Mouse (Mus musculus) layer of hippocampus, adult 6 months (tissue): ENCODE measurements around the gene Mob1a. TPM values are rescaled to one million over a fixed set of nuclear protein-coding genes. Genes with fewer than 3 reads are reported as not detected.

Experiments used
- long read RNA-seq, 2 experiments: library from polyadenylated mRNA; unstranded; transcript quantifications; one replicate each; pipeline ENCODE4 v2.0.0; 2019 to 2020
- polyA plus RNA-seq: library from polyadenylated mRNA; unstranded; fragments of <200 nt; fragmentation: Nextera tagmentation; gene quantifications from 2 replicates; pipeline ENCODE4 v1.2.3, GENCODE M21; 2021

Mob1a gene
- polyA plus RNA-seq = 18.2 and 18.6 TPM in 2 replicates
- long read RNA-seq, experiment 1, full-length matches to known transcripts = 4 of 12 reads
- long read RNA-seq, experiment 1, partial matches to known transcripts = 1 of 12 reads
- long read RNA-seq, experiment 1, other reads (novel, unspliced or antisense) = 7 of 12 reads
- long read RNA-seq, experiment 2, full-length matches to known transcripts = 31 of 39 reads
- long read RNA-seq, experiment 2, partial matches to known transcripts = 0 of 39 reads
- long read RNA-seq, experiment 2, other reads (novel, unspliced or antisense) = 8 of 39 reads

GRCm38 (mm10) chr6:83325525-83326393 is at the start of gene Mob1a, which contains the start of gene Mthfd2:
TSS of gene Mob1a (plus strand) at chr6:83326016.
TSS of gene Mthfd2 (minus strand) at chr6:83325908.

DNA sequence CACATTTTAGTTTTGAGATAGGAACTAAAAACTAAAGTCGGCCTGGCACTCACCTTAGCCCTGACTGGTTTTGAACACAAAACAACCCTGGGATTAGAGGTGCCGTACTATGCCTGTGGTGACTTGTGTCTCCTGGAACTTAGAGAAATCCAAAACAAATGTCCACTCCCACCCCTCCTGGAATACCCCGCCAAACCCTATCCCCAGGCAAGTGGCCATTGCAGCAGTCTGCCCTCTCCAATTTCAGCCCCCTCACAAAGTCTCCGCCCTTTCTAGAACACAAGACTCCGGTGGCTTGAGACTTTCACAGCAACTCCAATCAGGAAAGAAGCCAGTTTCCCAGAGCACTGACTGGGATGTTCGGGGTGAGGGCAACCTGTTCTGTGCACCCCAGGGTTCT is 23.1 kb downstream of the Mob1a start, which contains the start of gene Bola3:
TSS of gene Bola3 (plus strand) at position 275 of the 400 bp plus-strand sequence.

Other genes starting within 250 kb of the Mob1a start
- 23.7 and 27.1 TPM in 2 replicates for gene Pcgf1, start 248.1 kb upstream of the Mob1a start, polyA plus RNA-seq
- gene Lbx2, start 239.6 kb upstream of the Mob1a start, polyA plus RNA-seq = 0.93 and 1.4 TPM in 2 replicates
- gene Ccdc142, start 224.4 kb upstream of the Mob1a start, polyA plus RNA-seq = 0.67 and 0.70 TPM in 2 replicates
- 0.80 and 0.90 TPM in 2 replicates for gene Gm42688, start 224.4 kb upstream of the Mob1a start, polyA plus RNA-seq
- 146 and 148 TPM in 2 replicates for gene Mrpl53, start 217.0 kb upstream of the Mob1a start, polyA plus RNA-seq
- gene Mogs, start 210.5 kb upstream of the Mob1a start, polyA plus RNA-seq = 2.2 and 2.8 TPM in 2 replicates
- 28.4 and 32.2 TPM in 2 replicates for gene Wbp1, start 204.5 kb upstream of the Mob1a start, polyA plus RNA-seq
- gene Ino80b, start 200.6 kb upstream of the Mob1a start, polyA plus RNA-seq = 9.7 and 11.3 TPM in 2 replicates
- 45.2 and 50.6 TPM in 2 replicates for gene Rtkn, start 190.6 kb upstream of the Mob1a start, polyA plus RNA-seq
- gene Wdr54, start 169.6 kb upstream of the Mob1a start, polyA plus RNA-seq = 20.7 and 21.5 TPM in 2 replicates
- gene 1700003E16Rik, start 169.6 kb upstream of the Mob1a start, polyA plus RNA-seq = 32.0 and 43.1 TPM in 2 replicates
- gene Dctn1, start 160.1 kb upstream of the Mob1a start, polyA plus RNA-seq = 119 and 123 TPM in 2 replicates
- 0.14 and 9.7 TPM in 2 replicates for gene Slc4a5, start 106.2 kb upstream of the Mob1a start, polyA plus RNA-seq
- 15.1 and 16.7 TPM in 2 replicates for gene Mthfd2, start 108 bp upstream of the Mob1a start, polyA plus RNA-seq
- gene Bola3, start 23.1 kb downstream of the Mob1a start, polyA plus RNA-seq = 234 and 271 TPM in 2 replicates
- 6.2 and 8.1 TPM in 2 replicates for gene Tet3, start 133.1 kb downstream of the Mob1a start, polyA plus RNA-seq
- 55.0 and 59.7 TPM in 2 replicates for gene Dguok, start 181.0 kb downstream of the Mob1a start, polyA plus RNA-seq
- not detected in 2 replicates for gene Actg2, start 210.2 kb downstream of the Mob1a start, polyA plus RNA-seq
- gene Stambp, start 246.7 kb downstream of the Mob1a start, polyA plus RNA-seq = 38.7 and 41.2 TPM in 2 replicates